Mouse (Mus musculus): ENCODE results near the gene Katnb1.

DNA sequence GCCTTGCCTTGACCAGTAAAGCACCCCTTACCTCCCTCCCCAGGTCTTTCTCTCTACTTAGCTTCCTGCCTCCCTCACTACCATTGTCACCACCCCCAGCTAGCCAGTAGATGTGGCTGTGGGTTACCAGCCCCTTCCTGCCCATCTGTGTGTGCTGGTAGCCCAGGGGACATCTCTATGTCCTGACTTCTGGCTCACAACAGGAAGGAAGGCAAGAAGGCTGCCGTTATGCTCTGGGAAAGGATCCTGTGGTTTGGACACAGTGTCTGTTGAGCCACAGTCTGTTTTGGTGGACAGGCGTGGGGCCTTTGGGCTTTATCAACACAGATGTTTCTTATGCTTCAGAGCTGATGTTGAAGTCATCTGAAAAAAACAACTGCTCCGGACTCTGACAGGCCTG lies 34.0 kb upstream of the Katnb1 start:
- TF ChIP-seq CTCF (IDR thresholded peaks at IDR 0.05; ENCODE audit: low read depth): no peak
- TF ChIP-seq EP300 (IDR thresholded peaks at IDR 0.05; ENCODE audit: low read depth): no peak

Data from liver, postnatal 0 days (tissue).